Mouse (Mus musculus) neural tube, embryonic 12.5 days (tissue): Measurements from ENCODE around the gene Slc47a1. TPM values are rescaled to one million over a fixed set of nuclear protein-coding genes. Genes with fewer than 3 reads are reported as not detected.
A peak's percentile ranks its signal among the peaks of the same experiment; 100 is the strongest.
"Not testable (repeated sequence)": the region's sequence is repeated elsewhere in the genome, so short reads cannot be mapped to it uniquely, and the experiment has no call there.

Experiments
- ATAC-seq: fragments of 200-750 bp; cut with Nextera tagmentation; 2 replicates; pipeline ENCODE4 v1.8.0; 2017; ENCODE audit warnings: low read depth, mild to moderate bottlenecking, moderate TSS enrichment, moderate library complexity; ENCODE audit not compliant: low FRiP score
- H3K27ac ChIP-seq: fragments of 300-500 bp; sonication (generic); 2 replicates; pipeline ENCODE4 v1.5.1; 2016
- H3K27me3 ChIP-seq: fragments of 300-500 bp; sonication (generic); replicated peaks from 2 replicates; pipeline ENCODE4 v1.6.1; 2016; ENCODE audit warnings: mild to moderate bottlenecking
- H3K36me3 ChIP-seq: fragments of 300-500 bp; sonication (generic); 2 replicates; pipeline ENCODE4 v1.6.1; 2016; ENCODE audit warnings: mild to moderate bottlenecking
- H3K4me1 ChIP-seq: fragments of 300-500 bp; sonication (generic); 2 replicates; pipeline ENCODE4 v1.6.1; 2016
- H3K4me2 ChIP-seq: fragments of 300-500 bp; sonication (generic); replicated peaks from 2 replicates; pipeline ENCODE4 v1.6.1; 2016; ENCODE audit warnings: mild to moderate bottlenecking
- H3K4me3 ChIP-seq: fragments of 300-500 bp; sonication (generic); 2 replicates; pipeline ENCODE4 v1.5.1; 2016
- H3K9ac ChIP-seq: fragments of 300-500 bp; sonication (generic); 2 replicates; pipeline ENCODE4 v1.6.1; 2016; ENCODE audit warnings: mild to moderate bottlenecking
- H3K9me3 ChIP-seq: fragments of 300-500 bp; sonication (generic); 2 replicates; pipeline ENCODE4 v1.6.1; 2016; ENCODE audit warnings: mild to moderate bottlenecking
- WGBS: fragments of 180-500 bp; shearing (Covaris S2); methylation state at CpG from one replicate; pipeline ENCODE4 v1.1.7; 2016; 5-methylcytosine and 5-hydroxymethylcytosine counted together
- polyA plus RNA-seq: library from polyadenylated mRNA; unstranded; fragments of >200 nt; fragmentation: Nextera tagmentation; extraction: Ambion mirVana; gene quantifications from 2 replicates; pipeline ENCODE4 v1.2.1, GENCODE M21; 2016

The Slc47a1 gene
- polyA plus RNA-seq, 1 experiment from 2014 or later = 0.06 TPM

DNA sequence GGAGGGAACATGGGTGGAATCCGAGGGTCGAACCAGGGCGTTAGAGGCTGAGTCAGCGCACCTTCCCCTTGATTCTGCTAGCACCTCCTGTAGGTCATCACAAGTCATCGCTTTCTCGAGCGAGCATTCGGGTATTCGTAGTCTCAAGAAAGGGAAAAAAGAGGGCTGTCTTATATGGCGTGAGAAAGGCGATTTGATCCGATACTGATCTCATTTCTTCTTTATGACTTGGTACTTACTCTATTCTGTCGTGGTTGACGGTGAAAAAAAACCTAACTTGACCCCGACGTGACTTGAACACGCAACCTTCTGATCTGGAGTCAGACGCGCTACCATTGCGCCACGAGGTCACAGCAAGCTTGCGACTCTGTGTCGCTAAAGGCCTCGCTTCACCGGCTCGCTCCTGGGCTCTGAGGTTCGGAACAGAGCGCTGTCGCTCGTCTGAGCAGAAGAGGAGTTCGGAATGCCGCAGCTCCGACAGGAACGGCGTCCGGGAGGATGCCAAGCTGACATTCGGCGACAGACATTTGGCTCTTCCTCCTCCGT lies 29.6 kb upstream of the Slc47a1 start:
- Histone ChIP-seq H3K27me3 (no peaks in the 10 kb centered on the region), H3K4me2 (peak overlapping the region; percentile 61), H3K9me3 (no peaks in the 10 kb centered on the region), H3K9ac (peak overlapping the region; percentile 80), H3K36me3 (no peaks in the 10 kb centered on the region), H3K4me3 (peak overlapping the region; percentile 72), H3K27ac (peak overlapping the region; percentile 95), H3K4me1 (no peaks in the 10 kb centered on the region)
- peak; percentile 88 for ATAC-seq
- 1% methylated on average over 39 of the region's 39 CpGs for WGBS

DNA sequence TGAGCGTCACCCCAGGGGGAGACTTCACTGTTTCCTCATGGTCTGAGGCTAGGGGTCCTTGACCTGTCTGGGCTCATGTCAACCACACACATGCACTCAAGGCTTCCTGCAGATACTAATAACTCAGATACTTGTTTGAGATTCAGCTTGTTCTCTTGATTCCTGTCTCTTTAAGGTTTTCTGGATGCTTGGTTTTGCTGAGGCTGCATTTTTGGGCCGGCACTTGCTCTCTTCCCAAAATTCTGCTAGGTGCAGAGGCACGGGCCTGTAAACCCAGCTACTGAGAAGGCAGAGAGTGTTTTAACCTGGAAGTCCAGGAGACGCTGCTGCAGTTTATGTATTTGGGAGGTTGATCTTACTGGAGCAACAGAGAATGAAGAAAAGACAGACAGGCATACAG lies 23.6 kb upstream of the Slc47a1 start:
- no peak overlapping the region for H3K9ac ChIP-seq
- H3K9me3 ChIP-seq = no peaks in the 10 kb centered on the region
- 87% methylated on average over 4 of the region's 4 CpGs for WGBS
- no peak overlapping the region for H3K4me2 ChIP-seq
- no peaks in the 10 kb centered on the region for H3K4me1 ChIP-seq
- no peaks in the 10 kb centered on the region for H3K36me3 ChIP-seq
- H3K4me3 ChIP-seq = no peak overlapping the region
- H3K27me3 ChIP-seq = no peaks in the 10 kb centered on the region
- ATAC-seq = no peak
- H3K27ac ChIP-seq = no peak overlapping the region

- no peak overlapping the region for H3K9ac ChIP-seq
- H3K9me3 ChIP-seq = no peaks in the 10 kb centered on the region
- no peak overlapping the region for H3K27ac ChIP-seq
- WGBS = 85% methylated on average over 8 of the region's 8 CpGs
- no peaks in the 10 kb centered on the region for H3K36me3 ChIP-seq
- ATAC-seq = no peak
- no peaks in the 10 kb centered on the region for H3K27me3 ChIP-seq
- H3K4me1 ChIP-seq = no peaks in the 10 kb centered on the region
- H3K4me2 ChIP-seq = no peak overlapping the region
- H3K4me3 ChIP-seq = no peak overlapping the region
Measured at GRCm38 (mm10) chr11:61400681-61401346, 22.7 kb upstream of the Slc47a1 start.

DNA sequence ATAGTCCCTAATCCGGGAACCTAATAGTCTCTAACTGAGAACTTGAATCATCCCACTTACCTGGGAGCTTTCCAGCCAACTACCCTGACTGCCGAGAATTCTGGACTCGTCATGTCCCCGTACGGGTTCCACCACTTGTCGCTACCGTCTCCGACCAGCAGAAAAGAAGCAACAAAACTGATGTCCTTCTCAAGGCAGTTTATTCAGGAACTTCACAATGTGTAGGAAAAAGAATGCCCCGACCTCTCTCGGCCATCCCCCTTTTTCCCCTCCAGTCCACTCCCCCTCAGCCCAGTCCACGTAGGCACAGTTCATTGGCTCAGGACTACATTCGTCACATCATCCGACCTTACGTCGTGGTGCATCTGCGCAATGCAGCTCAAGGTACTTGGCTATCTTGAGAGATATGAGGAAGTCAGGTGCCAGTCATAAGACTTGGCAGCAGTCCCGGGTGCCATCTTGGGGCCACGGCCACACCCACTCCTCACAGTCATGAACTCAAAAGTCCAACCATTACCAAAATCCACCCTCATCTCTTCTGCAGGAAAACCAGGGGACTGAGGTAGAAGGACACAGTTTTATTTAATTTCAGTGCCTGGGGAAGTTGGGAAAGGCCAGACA lies 19.4 kb upstream of the Slc47a1 start:
- WGBS = 94% methylated on average over 18 of the region's 18 CpGs
- ATAC-seq, H3K27me3 ChIP-seq, H3K4me3 ChIP-seq, H3K4me2 ChIP-seq, H3K27ac ChIP-seq, H3K9ac ChIP-seq, H3K36me3 ChIP-seq, H3K4me1 ChIP-seq, H3K9me3 ChIP-seq: not testable (repeated sequence)

GRCm38 (mm10) chr11:61388936-61389335 lies 10.8 kb upstream of the Slc47a1 start:
- ATAC-seq = no peak
- Histone ChIP-seq H3K9me3 (0 out of 2 replicates have a peak, but pooled peaks cover 6% of the 10 kb centered on the region), H3K4me2 (no peak overlapping the region), H3K36me3 (no peaks in the 10 kb centered on the region), H3K9ac (no peak overlapping the region), H3K27ac (no peak overlapping the region), H3K27me3 (no peaks in the 10 kb centered on the region), H3K4me3 (no peak overlapping the region), H3K4me1 (no peaks in the 10 kb centered on the region)
- 77% methylated on average over 4 of the region's 4 CpGs for WGBS

GRCm38 (mm10) chr11:61388012-61388411 lies 9.9 kb upstream of the Slc47a1 start:
- no peak overlapping the region for H3K4me2 ChIP-seq
- H3K4me3 ChIP-seq = no peak overlapping the region
- no peak for ATAC-seq
- H3K9ac ChIP-seq = no peak overlapping the region
- 66% methylated on average over 6 of the region's 6 CpGs for WGBS
- no peaks in the 10 kb centered on the region for H3K27me3 ChIP-seq
- 0 out of 2 replicates have a peak, but pooled peaks cover 6% of the 10 kb centered on the region for H3K9me3 ChIP-seq
- H3K36me3 ChIP-seq = no peaks in the 10 kb centered on the region
- H3K27ac ChIP-seq = no peak overlapping the region
- H3K4me1 ChIP-seq = no peaks in the 10 kb centered on the region

- ATAC-seq = no peak
- Histone ChIP-seq H3K36me3 (no peaks in the 10 kb centered on the region), H3K27ac (no peak overlapping the region), H3K27me3 (no peaks in the 10 kb centered on the region), H3K4me3 (no peak overlapping the region), H3K4me2 (no peak overlapping the region), H3K9me3 (0 out of 2 replicates have a peak, but pooled peaks cover 6% of the 10 kb centered on the region), H3K4me1 (no peaks in the 10 kb centered on the region), H3K9ac (no peak overlapping the region)
- 70% methylated on average over 6 of the region's 6 CpGs for WGBS
Measured at GRCm38 (mm10) chr11:61387233-61387632, 9.1 kb upstream of the Slc47a1 start.

- 88% methylated on average over 4 of the region's 4 CpGs for WGBS
Measured at GRCm38 (mm10) chr11:61385725-61386124, 7.6 kb upstream of the Slc47a1 start.

DNA sequence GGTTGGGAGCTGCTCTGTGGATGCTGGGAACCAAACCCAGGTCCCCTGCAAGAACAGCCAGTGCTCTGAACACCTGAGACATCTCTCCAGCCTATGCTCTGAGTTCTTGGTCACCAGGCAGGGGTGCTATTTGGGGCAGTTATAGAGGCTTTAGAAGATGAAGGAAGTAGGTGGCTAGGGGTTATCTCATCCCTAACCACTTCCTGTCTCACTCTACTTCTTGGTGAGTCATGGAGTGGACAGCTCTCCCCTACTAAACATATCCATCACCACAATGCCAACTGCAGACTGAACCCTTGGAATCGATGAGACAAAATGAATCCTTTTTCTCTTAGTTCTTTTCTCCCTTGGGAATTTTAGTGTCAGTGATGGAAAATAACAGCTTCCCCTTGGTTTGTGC lies 3.1 kb upstream of the Slc47a1 start:
- Histone ChIP-seq H3K4me2 (no peak overlapping the region), H3K9me3 (no peaks in the 10 kb centered on the region), H3K4me3 (no peak overlapping the region), H3K36me3 (no peaks in the 10 kb centered on the region), H3K9ac (no peak overlapping the region), H3K4me1 (peaks cover 5% of the 10 kb centered on the region; the same call in 1 of the 2 replicates), H3K27ac (no peak overlapping the region), H3K27me3 (peaks cover 24% of the 10 kb centered on the region)
- no peak for ATAC-seq
- WGBS = 97% methylated on average over 1 of the region's 1 CpGs

More at GRCm38 (mm10) chr11:61385725-61386124, 7.6 kb upstream of the Slc47a1 start:
- H3K4me1 ChIP-seq = no peaks in the 10 kb centered on the region
- H3K4me3 ChIP-seq = no peak overlapping the region
- H3K36me3 ChIP-seq = no peaks in the 10 kb centered on the region
- H3K4me2 ChIP-seq = no peak overlapping the region
- H3K27ac ChIP-seq = no peak overlapping the region
- no peak for ATAC-seq
- H3K9ac ChIP-seq = no peak overlapping the region
- H3K27me3 ChIP-seq = no peaks in the 10 kb centered on the region
- H3K9me3 ChIP-seq = no peaks in the 10 kb centered on the region

- Histone ChIP-seq H3K36me3 (no peaks in the 10 kb centered on the region), H3K4me3 (no peak overlapping the region), H3K9me3 (no peaks in the 10 kb centered on the region), H3K9ac (no peak overlapping the region), H3K27ac (no peak overlapping the region), H3K4me1 (peaks cover 5% of the 10 kb centered on the region; the same call in 1 of the 2 replicates), H3K4me2 (no peak overlapping the region), H3K27me3 (peaks cover 27% of the 10 kb centered on the region)
- no peak for ATAC-seq
- WGBS = 76% methylated on average over 4 of the region's 4 CpGs
Measured at GRCm38 (mm10) chr11:61378651-61379050, 506 bp upstream of the Slc47a1 start.

DNA sequence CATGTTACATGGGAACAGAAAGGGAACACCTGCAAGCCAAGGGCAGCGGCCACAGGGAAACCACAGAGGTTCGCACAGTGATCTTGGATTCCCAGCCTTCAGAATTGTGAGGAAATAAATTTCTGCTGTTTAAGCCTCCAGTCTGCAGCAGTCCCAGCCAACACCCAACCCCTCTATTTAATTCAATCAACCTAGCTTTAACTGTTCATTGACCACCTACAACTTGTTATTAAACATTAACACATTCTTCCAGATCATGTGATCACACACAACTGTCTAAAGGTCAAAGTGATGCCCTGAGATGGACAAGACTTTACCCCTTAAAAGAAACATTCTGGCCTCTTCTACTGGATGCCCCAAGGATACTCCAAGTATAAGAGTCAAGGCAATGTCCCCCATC lies 9.5 kb downstream of the Slc47a1 start:
- Histone ChIP-seq H3K27me3 (no peaks in the 10 kb centered on the region), H3K4me1 (no peaks in the 10 kb centered on the region), H3K36me3 (no peaks in the 10 kb centered on the region), H3K9ac (no peak overlapping the region), H3K27ac (no peak overlapping the region), H3K9me3 (no peaks in the 10 kb centered on the region), H3K4me2 (no peak overlapping the region), H3K4me3 (no peak overlapping the region)
- 97% methylated on average over 2 of the region's 2 CpGs for WGBS
- no peak for ATAC-seq

DNA sequence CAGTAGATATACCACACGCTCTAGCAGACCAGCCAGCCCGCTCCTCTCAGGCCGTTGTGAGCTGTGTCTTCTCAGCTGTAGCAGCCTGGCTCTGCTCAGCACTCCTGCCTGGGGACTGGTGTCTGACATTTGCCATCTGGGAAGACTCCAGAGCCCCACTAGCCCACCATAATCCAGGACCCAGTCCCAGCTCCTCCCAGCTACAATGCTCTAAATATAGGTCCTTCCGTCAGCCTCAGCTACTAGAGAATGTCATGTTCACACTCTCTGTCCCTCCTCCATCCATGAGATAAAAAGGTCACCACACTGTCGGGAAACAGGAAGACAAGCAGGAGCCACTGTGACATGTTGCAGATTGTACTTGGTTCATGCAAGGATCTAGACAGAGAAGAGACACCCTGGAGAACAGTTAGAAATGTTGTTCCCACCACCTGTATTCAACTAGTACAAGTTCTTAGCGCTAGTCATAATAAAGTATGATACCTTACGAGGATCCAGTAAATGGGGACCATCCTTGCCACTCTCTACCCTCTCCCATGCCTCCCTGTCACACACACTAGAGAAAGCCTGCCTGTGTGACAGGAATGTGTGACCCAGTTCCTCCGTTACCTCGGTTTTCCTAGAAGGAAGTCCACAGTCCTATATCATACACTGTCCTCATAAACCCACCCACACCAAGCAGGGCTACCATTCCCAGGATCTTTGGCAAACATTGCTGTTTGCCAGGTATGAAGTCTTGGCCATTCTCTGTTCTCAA lies 11.4 kb downstream of the Slc47a1 start:
- H3K36me3 ChIP-seq = no peaks in the 10 kb centered on the region
- no peak overlapping the region for H3K4me3 ChIP-seq
- 85% methylated on average over 9 of the region's 9 CpGs for WGBS

More for the DNA sequence above, 11.4 kb downstream of the Slc47a1 start:
- no peak overlapping the region for H3K4me2 ChIP-seq
- no peak overlapping the region for H3K27ac ChIP-seq
- ATAC-seq = no peak
- no peaks in the 10 kb centered on the region for H3K27me3 ChIP-seq
- H3K9ac ChIP-seq = no peak overlapping the region
- H3K4me1 ChIP-seq = no peaks in the 10 kb centered on the region
- no peaks in the 10 kb centered on the region for H3K9me3 ChIP-seq
